Mouse (Mus musculus): ENCODE measurements around the gene 1110004F10Rik.

GRCm38 (mm10) chr7:116137149-116137548 is 98.0 kb downstream of the 1110004F10Rik start:
- TF ChIP-seq CTCF (IDR thresholded peaks at IDR 0.05), result no peak
- TF ChIP-seq EP300 (IDR thresholded peaks at IDR 0.05; ENCODE audit: insufficient read depth, low read depth, low read length), result no peak

All from heart, adult 2 months (tissue).